Mouse (Mus musculus) CH12.LX (cell line): ENCODE measurements around the gene Ric1. TPM values are rescaled to one million over a fixed set of nuclear protein-coding genes. Genes with fewer than 3 reads are reported as not detected.

Experiments
- DNase-seq: peaks from one replicate; pipeline ENCODE4 v3.0.0-alpha.2; 2013; ENCODE audit errors: extremely low read depth
- H3K27ac ChIP-seq: 2 replicates; pipeline ENCODE4 v1.5.1; 2012; ENCODE audit warnings: low read depth, mild to moderate bottlenecking, control low read depth, moderate library complexity; ENCODE audit not compliant: insufficient read depth
- H3K27me3 ChIP-seq: replicated peaks from 2 replicates; pipeline ENCODE3; 2012; ENCODE audit warnings: inconsistent platforms
- H3K36me3 ChIP-seq, 2 experiments: replicated peaks in 1 of 2; 2 replicates each; pipeline versions ENCODE3 to v1.6.1; 2012; ENCODE audit warnings: inconsistent platforms in 1 of 2, low read length in 1 of 2, mild to moderate bottlenecking in 1 of 2, mixed read lengths in 1 of 2, moderate library complexity in 1 of 2; ENCODE audit not compliant: control insufficient read depth in 1 of 2, insufficient read depth in 1 of 2
- H3K4me1 ChIP-seq, 2 experiments: 2 replicates each; pipeline ENCODE4 v1.6.1; 2012; ENCODE audit warnings: inconsistent platforms in 1 of 2, moderate library complexity in 1 of 2; ENCODE audit not compliant: insufficient read depth in 2 of 2, control insufficient read depth in 1 of 2
- H3K4me2 ChIP-seq: 2 replicates; pipeline ENCODE4 v1.6.1; 2012; ENCODE audit warnings: low read depth, mild to moderate bottlenecking, control low read depth; ENCODE audit not compliant: poor library complexity, insufficient read depth, severe bottlenecking
- H3K4me3 ChIP-seq, 3 experiments: fragments of 150-350 bp in 1 of 3; sonication (generic) in 1 of 3; replicated peaks in 1 of 3; 2 replicates each; pipeline versions ENCODE3 to v1.5.1; 2011 to 2012; ENCODE audit warnings: low read depth in 2 of 3, low read length in 2 of 3, mild to moderate bottlenecking in 2 of 3, moderate library complexity in 2 of 3, control low read depth in 1 of 3, improper control_type of control experiment in 1 of 3, inconsistent platforms in 1 of 3, mixed read lengths in 1 of 3; ENCODE audit not compliant: poor library complexity in 1 of 3
- H3K79me2 ChIP-seq: replicated peaks from 2 replicates; pipeline ENCODE4 v1.6.1; 2012; ENCODE audit warnings: mild to moderate bottlenecking, moderate library complexity; ENCODE audit not compliant: control insufficient read depth, poor library complexity, insufficient read depth, severe bottlenecking; ENCODE audit errors: extremely low read depth
- H3K9ac ChIP-seq: 2 replicates; pipeline ENCODE4 v1.6.1; 2012; ENCODE audit warnings: low read depth, mild to moderate bottlenecking, control low read depth, moderate library complexity; ENCODE audit not compliant: insufficient read depth
- H3K9me3 ChIP-seq: replicated peaks from 2 replicates; pipeline ENCODE3; 2012; ENCODE audit warnings: low read length, inconsistent platforms, mixed read lengths
- BHLHE40 ChIP-seq: IDR thresholded peaks from 2 replicates; pipeline ENCODE4 v1.6.1; 2011; ENCODE audit warnings: mild to moderate bottlenecking, low read depth, low read length, improper control_type of control experiment
- CHD1 ChIP-seq: IDR thresholded peaks from 2 replicates; pipeline ENCODE4 v1.6.1; 2012; ENCODE audit warnings: low read depth, low read length, improper control_type of control experiment, inconsistent platforms
- CHD2 ChIP-seq: IDR thresholded peaks from 2 replicates; pipeline ENCODE4 v1.6.1; 2011; ENCODE audit warnings: low read length, improper control_type of control experiment
- CTCF ChIP-seq, 2 experiments: IDR thresholded peaks in 1 of 2; conservative IDR thresholded peaks in 1 of 2; 2 replicates each; pipeline ENCODE4 v1.5.1; 2011 to 2012; ENCODE audit warnings: low read depth in 2 of 2, low read length in 2 of 2, improper control_type of control experiment in 1 of 2, inconsistent platforms in 1 of 2, mild to moderate bottlenecking in 1 of 2, moderate library complexity in 1 of 2
- E2F4 ChIP-seq: IDR thresholded peaks from 2 replicates; pipeline ENCODE4 v1.6.1; 2011; ENCODE audit warnings: low read depth, low read length, improper control_type of control experiment; ENCODE audit not compliant: insufficient replicate concordance
- ELF1 ChIP-seq: IDR thresholded peaks from 2 replicates; pipeline ENCODE4 v1.6.1; 2014; ENCODE audit warnings: low read depth, mild to moderate bottlenecking, inconsistent platforms, low read length, improper control_type of control experiment
- EP300 ChIP-seq: IDR thresholded peaks from 2 replicates; pipeline ENCODE4 v1.6.1; 2011; ENCODE audit warnings: low read length, improper control_type of control experiment
- ETS1 ChIP-seq: conservative IDR thresholded peaks from 2 replicates; pipeline ENCODE4 v1.6.1; 2012; ENCODE audit warnings: low read depth, mild to moderate bottlenecking, inconsistent platforms, low read length, improper control_type of control experiment, moderate library complexity
- GABPA ChIP-seq: IDR thresholded peaks from 2 replicates; pipeline ENCODE4 v1.6.1; 2012; ENCODE audit warnings: low read depth, low read length, improper control_type of control experiment, inconsistent platforms; ENCODE audit not compliant: insufficient replicate concordance
- HCFC1 ChIP-seq: IDR thresholded peaks from 2 replicates; pipeline ENCODE4 v1.6.1; 2012; ENCODE audit warnings: low read depth, mild to moderate bottlenecking, inconsistent platforms, low read length, improper control_type of control experiment
- IRF4 ChIP-seq: IDR thresholded peaks from 2 replicates; pipeline ENCODE4 v1.6.1; 2014; ENCODE audit warnings: low read depth, mild to moderate bottlenecking, inconsistent platforms, low read length, improper control_type of control experiment
- JUN ChIP-seq: IDR thresholded peaks from 2 replicates; pipeline ENCODE4 v1.6.1; 2011; ENCODE audit warnings: low read depth, mild to moderate bottlenecking, low read length, improper control_type of control experiment, moderate library complexity; ENCODE audit not compliant: insufficient read depth
- JUND ChIP-seq: conservative IDR thresholded peaks from 2 replicates; pipeline ENCODE4 v1.6.1; 2011; ENCODE audit warnings: low read depth, low read length, improper control_type of control experiment
- KAT2A ChIP-seq: IDR thresholded peaks from 2 replicates; pipeline ENCODE4 v1.6.1; 2012; ENCODE audit warnings: low read length, improper control_type of control experiment, inconsistent platforms; ENCODE audit not compliant: insufficient replicate concordance
- MAFK ChIP-seq: IDR thresholded peaks from 2 replicates; pipeline ENCODE4 v1.6.1; 2011; ENCODE audit warnings: low read length, improper control_type of control experiment; ENCODE audit not compliant: insufficient replicate concordance
- MAX ChIP-seq: IDR thresholded peaks from 2 replicates; pipeline ENCODE4 v1.6.1; 2011; ENCODE audit warnings: low read length, improper control_type of control experiment
- MAZ ChIP-seq: IDR thresholded peaks from 2 replicates; pipeline ENCODE4 v1.6.1; 2012; ENCODE audit warnings: low read depth, mild to moderate bottlenecking, inconsistent platforms, low read length, improper control_type of control experiment, moderate library complexity
- MEF2A ChIP-seq: IDR thresholded peaks from 2 replicates; pipeline ENCODE4 v1.6.1; 2014; ENCODE audit warnings: low read depth, mild to moderate bottlenecking, inconsistent platforms, low read length, improper control_type of control experiment, borderline replicate concordance
- MXI1 ChIP-seq: IDR thresholded peaks from 2 replicates; pipeline ENCODE4 v1.6.1; 2011; ENCODE audit warnings: mild to moderate bottlenecking, low read depth, low read length, improper control_type of control experiment
- MYC ChIP-seq: IDR thresholded peaks from 2 replicates; pipeline ENCODE4 v1.6.1; 2011; ENCODE audit warnings: low read depth, mild to moderate bottlenecking, improper control_type of control experiment, low read length
- NELFE ChIP-seq: IDR thresholded peaks from 2 replicates; pipeline ENCODE4 v1.6.1; 2011; ENCODE audit warnings: low read depth, low read length, improper control_type of control experiment
- NRF1 ChIP-seq: IDR thresholded peaks from 2 replicates; pipeline ENCODE4 v1.6.1; 2014; ENCODE audit warnings: low read depth, mild to moderate bottlenecking, inconsistent platforms, low read length, improper control_type of control experiment, moderate library complexity
- PAX5 ChIP-seq: IDR thresholded peaks from 2 replicates; pipeline ENCODE4 v1.6.1; 2012; ENCODE audit warnings: low read length, inconsistent platforms, mixed read lengths
- POLR2A ChIP-seq: IDR thresholded peaks from 2 replicates; pipeline ENCODE4 v1.6.1; 2011; ENCODE audit warnings: low read depth, mild to moderate bottlenecking, improper control_type of control experiment, low read length
- POLR2AphosphoS2 ChIP-seq: IDR thresholded peaks from 2 replicates; pipeline ENCODE4 v1.6.1; 2011; ENCODE audit warnings: low read depth, low read length, improper control_type of control experiment
- RAD21 ChIP-seq: IDR thresholded peaks from 2 replicates; pipeline ENCODE4 v1.6.1; 2011; ENCODE audit warnings: low read depth, mild to moderate bottlenecking, low read length, improper control_type of control experiment, moderate library complexity
- RCOR1 ChIP-seq: conservative IDR thresholded peaks from 2 replicates; pipeline ENCODE4 v1.6.1; 2012; ENCODE audit warnings: low read depth, mild to moderate bottlenecking, inconsistent platforms, low read length, improper control_type of control experiment
- SIN3A ChIP-seq: IDR thresholded peaks from 2 replicates; pipeline ENCODE4 v1.6.1; 2012; ENCODE audit warnings: low read length, improper control_type of control experiment, inconsistent platforms
- SMC3 ChIP-seq: IDR thresholded peaks from 2 replicates; pipeline ENCODE4 v1.6.1; 2011; ENCODE audit warnings: low read depth, low read length, improper control_type of control experiment
- TBP ChIP-seq: conservative IDR thresholded peaks from 2 replicates; pipeline ENCODE4 v1.6.1; 2011; ENCODE audit warnings: low read depth, low read length, improper control_type of control experiment
- TCF12 ChIP-seq: IDR thresholded peaks from 2 replicates; pipeline ENCODE4 v1.6.1; 2014; ENCODE audit warnings: low read depth, mild to moderate bottlenecking, inconsistent platforms, low read length, improper control_type of control experiment
- UBTF ChIP-seq: IDR thresholded peaks from 2 replicates; pipeline ENCODE4 v1.6.1; 2012; ENCODE audit warnings: low read depth, mild to moderate bottlenecking, inconsistent platforms, low read length, improper control_type of control experiment, moderate library complexity
- USF1 ChIP-seq: IDR thresholded peaks from 2 replicates; pipeline ENCODE4 v1.6.1; 2014; ENCODE audit warnings: low read depth, mild to moderate bottlenecking, inconsistent platforms, low read length, improper control_type of control experiment
- USF2 ChIP-seq: conservative IDR thresholded peaks from 2 replicates; pipeline ENCODE4 v1.6.1; 2011; ENCODE audit warnings: low read depth, low read length, improper control_type of control experiment
- ZC3H11A ChIP-seq: IDR thresholded peaks from 2 replicates; pipeline ENCODE4 v1.6.1; 2012; ENCODE audit warnings: low read depth, mild to moderate bottlenecking, inconsistent platforms, low read length, improper control_type of control experiment
- ZKSCAN1 ChIP-seq: IDR thresholded peaks from 2 replicates; pipeline ENCODE4 v1.6.1; 2012; ENCODE audit warnings: low read depth, inconsistent platforms, low read length, improper control_type of control experiment, borderline replicate concordance
- ZMIZ1 ChIP-seq: IDR thresholded peaks from 2 replicates; pipeline ENCODE4 v1.6.1; 2012; ENCODE audit warnings: low read depth, mild to moderate bottlenecking, inconsistent platforms, low read length, improper control_type of control experiment
- ZNF384 ChIP-seq: IDR thresholded peaks from 2 replicates; pipeline ENCODE4 v1.6.1; 2012; ENCODE audit warnings: low read depth, low read length, improper control_type of control experiment, inconsistent platforms
- dilution Hi-C: fragments of 300-500 bp; cut with MboI; formaldehyde crosslinking; loops from 2 replicates; pipeline ENCODE4 v1.14.3; 2020; ENCODE audit warnings: low sequenced_read_pairs; ENCODE audit not compliant: extremely low pct_unique_long_range_greater_than_20kb, extremely low pct_ligation_motif_present
- in situ Hi-C: fragments of 300-500 bp; cut with MboI; formaldehyde crosslinking; loops from 3 replicates; pipeline ENCODE4 v1.14.3; 2019; ENCODE audit warnings: low sequenced_read_pairs, low pct_ligation_motif_present, low pct_unique_long_range_greater_than_20kb, mixed read lengths
- polyA plus RNA-seq: library from polyadenylated mRNA; unstranded; fragments of >175 nt; gene quantifications from 2 replicates; pipeline ENCODE4 v1.2.1, GENCODE M21; 2012; ENCODE audit warnings: low read depth; ENCODE audit not compliant: insufficient read length
- total RNA-seq, 2 experiments: library from RNA; depleted of rRNA; stranded (reverse); fragments of 300-350 nt in 1 of 2; fragments of >200 nt in 1 of 2; gene quantifications; 2 replicates each; pipeline ENCODE4 v1.2.3; 2012 to 2014

The Ric1 gene
- total RNA-seq (2012; rRNA removed), result 17.4 and 17.9 TPM in 2 replicates
- total RNA-seq (2014; rRNA removed), result 11.2 and 13.7 TPM in 2 replicates
- 16.3 and 18.4 TPM in 2 replicates for polyA plus RNA-seq

DNA sequence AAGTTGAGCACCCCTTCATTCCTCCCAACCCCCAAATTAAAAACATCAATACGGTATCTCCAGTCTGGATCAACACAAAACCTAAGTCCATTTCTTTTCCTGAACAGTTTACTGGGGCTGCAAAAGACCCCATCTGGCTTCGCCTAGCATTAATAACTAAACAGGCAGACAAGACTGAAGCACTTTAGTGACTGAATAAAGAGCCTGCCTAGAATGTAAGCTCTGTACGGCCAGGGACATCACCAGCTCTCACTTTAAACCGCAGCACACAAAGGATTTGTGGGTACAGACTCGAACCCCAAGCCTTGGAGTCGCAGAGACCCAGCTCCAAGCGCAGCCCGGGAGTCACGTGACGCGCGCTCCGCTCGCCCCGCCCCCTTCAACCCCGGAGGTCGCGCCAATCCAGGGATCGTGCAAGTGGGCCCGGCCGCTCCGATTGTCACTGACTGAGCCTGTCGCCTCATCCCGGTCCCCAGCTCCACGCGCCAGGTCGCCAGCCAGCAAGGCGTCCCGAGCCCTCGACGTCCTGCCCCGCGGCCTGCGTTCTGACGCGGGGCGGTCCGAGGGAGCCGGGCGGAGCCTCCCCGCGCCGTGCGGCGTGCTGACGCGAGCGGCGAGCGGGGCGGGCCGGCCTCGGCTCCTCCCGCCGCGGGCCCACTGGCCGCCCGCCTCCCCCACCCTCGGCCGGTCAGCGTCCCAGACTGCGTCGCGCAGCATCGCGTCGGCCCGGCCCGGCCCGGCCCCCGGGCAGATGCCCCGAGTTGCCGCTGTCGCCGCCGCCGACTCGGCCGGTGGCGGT, at the start of gene Ric1:
TSS of gene Ric1 (plus strand) at position 646 of the 799 bp plus-strand sequence.
- Histone ChIP-seq H3K79me2 (peaks cover 24% of the 10 kb centered on the region), H3K27ac (peak within 1 kb of the TSS; percentile 83), H3K36me3 (peaks cover 0 to 15% of the 10 kb centered on the region in 2 experiments), H3K9ac (peak within 1 kb of the TSS; percentile 90), H3K9me3 (no peaks in the 10 kb centered on the region), H3K4me3 (peak within 1 kb of the TSS; percentile 77 to 91 (median 85)), H3K27me3 (no peaks in the 10 kb centered on the region), H3K4me2 (peak within 1 kb of the TSS; percentile 90), H3K4me1 (peaks cover 7 to 52% of the 10 kb centered on the region in 2 experiments; a peak in 3 of 4 replicates)
- peak; percentile 77 for DNase-seq
- TF ChIP-seq SIN3A (peak; percentile 31; the same call in 1 of the 2 replicates), TCF12 (peak; percentile 13), HCFC1 (no peak; the same call in 1 of the 2 replicates), IRF4 (no peak), MEF2A (0 out of 2 replicates have a peak, but pooled peaks have one; percentile 33), ZKSCAN1 (no peak), CHD1 (no peak), MXI1 (peak; percentile 62), ZC3H11A (no peak), MAZ (peak; percentile 30; the same call in 1 of the 2 replicates), SMC3 (no peak), TBP (0 out of 2 replicates have a peak, but pooled peaks have one; percentile 34), E2F4 (no peak), POLR2A (peak; percentile 87), USF1 (peak; percentile 95), NRF1 (peak; percentile 32; the same call in 1 of the 2 replicates), ELF1 (no peak; the same call in 1 of the 2 replicates), KAT2A (no peak), ETS1 (no peak), EP300 (no peak), UBTF (peak; percentile 33; the same call in 1 of the 2 replicates), NELFE (peak; percentile 79), MAFK (no peak), JUN (no peak), BHLHE40 (peak; percentile 91), CHD2 (0 out of 2 replicates have a peak, but pooled peaks have one; percentile 4), JUND (no peak), ZNF384 (no peak), ZMIZ1 (no peak; the same call in 1 of the 2 replicates), PAX5 (no peak), MAX (peak; percentile 86), RCOR1 (no peak), GABPA (no peak), POLR2AphosphoS2 (no peak), RAD21 (no peak), MYC (no peak; the same call in 1 of the 2 replicates), USF2 (peak; percentile 91), CTCF (conservative IDR thresholded peaks at IDR 0.05 in 1 of 2, IDR thresholded peaks at IDR 0.05 in 1 of 2; ENCODE audit: low read depth in 2 of 2, low read length in 2 of 2) (no peak)
- dilution Hi-C loops, result no loop called here
- in situ Hi-C loops, result loop anchor here (25.0 kb wide), 1 partner anchor 460 kb away; no protein-coding TSS in a partner anchor
